Mouse (Mus musculus) erythroid progenitor cell, adult 5-6 weeks (primary cell): ENCODE results near the gene Cacna1s. TPM values are rescaled to one million over a fixed set of nuclear protein-coding genes. Genes with fewer than 3 reads are reported as not detected.

Experiments used
- ATAC-seq: replicated peaks from 2 replicates; pipeline ENCODE4 v1.8.0; 2016; ENCODE audit warnings: moderate number of reproducible peaks, mild to moderate bottlenecking, moderate TSS enrichment, inconsistent platforms; ENCODE audit not compliant: poor library complexity, low FRiP score, severe bottlenecking
- total RNA-seq, 2 experiments: library from RNA; stranded (forward) in 1 of 2; stranded (reverse) in 1 of 2; fragments of 150-400 nt in 1 of 2; fragments of 186-747, 209-891 nt in 1 of 2; gene quantifications; 2 replicates each; pipeline versions ENCODE4 v1.2.3 to v1.2.4; 2015 to 2017; ENCODE audit warnings: low replicate concordance in 2 of 2

Gene Cacna1s
- total RNA-seq, 2 experiments from 2014 or later, result not detected

DNA sequence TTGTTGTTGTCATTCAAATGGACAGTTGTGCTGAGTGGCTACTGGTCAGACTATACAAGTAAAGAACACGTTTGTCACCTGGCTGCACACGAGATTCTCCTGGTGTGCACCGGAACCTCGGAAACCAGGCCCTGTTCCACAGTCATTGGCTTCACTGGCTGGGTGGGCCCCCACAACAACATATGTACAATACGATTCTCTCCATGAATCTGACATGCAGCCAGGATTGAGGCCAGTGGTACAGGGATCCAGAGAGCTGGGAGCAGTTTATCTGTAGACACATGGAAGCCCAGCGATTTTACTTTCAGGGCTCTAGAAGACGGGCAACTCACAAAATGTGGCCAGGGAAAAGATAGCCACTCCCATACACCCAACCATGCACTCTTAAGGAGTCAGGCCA is 51.1 kb downstream of the Cacna1s start:
- no peak for ATAC-seq

DNA sequence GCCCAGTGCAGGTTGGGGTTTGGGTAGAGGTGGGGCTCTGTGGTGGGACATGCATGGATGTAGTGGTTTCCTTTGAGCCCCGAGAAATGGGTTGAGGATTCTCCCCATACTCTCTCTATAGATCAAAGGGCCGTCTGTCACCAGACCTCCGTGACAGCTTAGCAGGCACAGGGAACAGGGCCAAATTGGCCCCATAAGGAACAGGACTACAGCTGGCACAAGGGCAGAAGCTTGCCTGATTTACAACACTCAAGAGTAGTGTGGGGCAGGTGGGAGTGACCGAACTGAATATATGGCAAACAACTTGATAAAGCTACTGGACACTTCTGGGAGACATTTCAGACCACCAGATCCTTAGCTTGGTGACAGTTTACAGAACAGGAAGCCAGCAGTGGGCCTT is 52.2 kb downstream of the Cacna1s start:
- ATAC-seq, result no peak

DNA sequence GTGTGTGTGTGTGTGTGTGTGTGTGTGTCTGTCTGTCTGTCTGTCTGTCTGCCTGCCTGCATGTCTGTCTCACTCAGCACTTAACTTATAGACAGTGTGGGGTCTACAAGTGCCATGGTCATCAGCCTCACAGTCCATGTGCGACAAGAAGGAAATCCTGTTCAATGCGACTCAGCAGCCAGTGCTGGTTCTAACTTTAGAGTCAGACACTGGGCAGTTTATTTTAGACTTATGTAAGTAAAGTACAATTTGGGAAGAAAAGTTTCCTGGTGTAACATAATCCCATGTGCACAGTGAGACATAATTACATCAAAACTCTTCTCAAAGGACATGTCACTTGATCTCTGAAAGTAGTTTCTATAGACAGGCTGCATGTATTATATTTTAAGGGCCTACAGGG is 56.9 kb downstream of the Cacna1s start:
- ATAC-seq, result no peak

DNA sequence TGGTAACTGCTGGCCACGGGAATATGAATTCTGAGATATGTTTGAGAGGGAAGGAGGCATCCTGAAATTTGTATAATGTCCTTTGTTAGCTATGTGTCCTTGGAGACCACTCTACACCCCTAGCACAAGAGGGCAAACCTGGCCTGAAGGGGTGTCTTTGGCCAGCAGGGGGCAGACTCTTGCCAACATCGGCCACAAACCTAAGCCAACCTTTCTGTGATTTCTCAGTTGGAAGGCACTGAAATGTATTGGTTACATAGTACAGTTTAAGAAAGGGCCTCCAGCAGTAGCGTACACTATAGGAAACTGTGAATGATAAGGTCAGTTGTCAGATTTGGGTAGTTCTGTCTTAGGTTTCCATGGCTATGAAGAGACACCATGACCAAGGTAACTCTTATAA is 63.6 kb downstream of the Cacna1s start:
- ATAC-seq, result no peak

DNA sequence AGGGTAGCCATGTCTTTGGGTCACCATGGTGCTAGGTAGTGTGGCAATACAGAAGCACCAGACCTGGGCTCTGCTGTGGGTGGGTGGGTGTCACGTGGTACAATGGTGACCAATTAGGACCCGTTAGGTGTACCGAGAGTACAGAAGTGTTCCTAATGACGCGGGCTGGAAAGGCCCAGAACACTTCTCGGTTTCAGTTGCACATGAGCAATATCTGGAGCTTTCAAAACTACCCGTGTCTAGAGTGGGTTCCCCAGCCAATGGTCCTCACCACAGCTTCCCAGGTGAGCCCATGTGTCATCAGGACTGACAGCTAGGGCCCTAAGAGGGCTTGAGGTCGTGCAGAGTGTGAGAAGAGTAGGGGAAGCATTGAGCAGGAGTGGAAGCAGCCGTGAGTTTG is 64.5 kb downstream of the Cacna1s start:
- no peak for ATAC-seq

DNA sequence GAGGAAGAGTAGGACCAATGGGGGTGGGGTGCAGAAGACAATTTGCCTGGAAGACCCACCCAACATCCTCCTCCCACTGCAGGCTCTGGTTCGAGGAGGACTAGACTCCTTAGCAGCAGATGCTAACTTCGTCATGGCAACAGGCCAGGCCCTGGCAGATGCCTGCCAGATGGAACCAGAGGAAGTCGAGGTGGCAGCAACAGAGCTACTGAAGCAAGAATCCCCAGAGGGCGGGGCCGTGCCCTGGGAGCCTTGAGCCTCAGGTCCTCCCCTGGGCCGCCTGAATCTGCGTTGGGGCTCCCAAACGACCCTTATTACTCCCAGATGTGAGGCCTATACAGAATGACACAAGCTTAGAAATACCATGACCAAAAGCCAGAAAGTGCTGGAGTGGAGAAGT is 66.3 kb downstream of the Cacna1s start:
- ATAC-seq, result no peak

DNA sequence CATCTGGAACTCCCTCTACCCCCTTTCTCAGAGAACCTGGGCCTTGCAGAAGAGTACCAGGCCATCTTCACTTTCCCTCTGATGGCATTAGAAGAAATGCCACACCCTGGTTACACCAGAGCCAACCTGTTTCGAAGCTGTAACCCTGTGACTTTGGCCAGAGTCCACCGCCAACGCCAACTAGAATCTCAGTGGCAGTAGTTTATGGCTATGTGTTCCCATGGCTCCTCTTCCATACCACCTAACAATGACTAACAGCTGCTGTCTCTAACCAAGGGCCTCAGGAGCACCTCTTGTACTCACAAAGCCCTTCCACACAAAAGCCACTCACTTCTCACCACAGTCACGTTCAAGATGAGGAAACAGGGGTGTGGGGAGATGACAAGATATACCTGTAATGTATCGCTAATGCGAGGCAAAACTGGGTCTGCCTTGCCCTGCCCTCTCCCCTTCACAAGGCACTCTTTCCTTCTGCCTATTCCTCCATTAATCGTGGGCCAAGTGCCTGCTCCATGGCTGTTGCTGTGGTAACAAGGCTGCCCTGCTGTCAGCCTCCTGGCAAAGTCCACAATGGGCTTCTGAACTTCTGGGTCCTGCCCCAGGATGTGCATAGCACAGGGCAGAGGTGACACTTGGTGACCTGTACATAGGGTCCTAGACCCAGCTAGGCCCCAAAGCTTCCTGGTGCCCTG is 67.2 kb downstream of the Cacna1s start:
- ATAC-seq, result no peak

DNA sequence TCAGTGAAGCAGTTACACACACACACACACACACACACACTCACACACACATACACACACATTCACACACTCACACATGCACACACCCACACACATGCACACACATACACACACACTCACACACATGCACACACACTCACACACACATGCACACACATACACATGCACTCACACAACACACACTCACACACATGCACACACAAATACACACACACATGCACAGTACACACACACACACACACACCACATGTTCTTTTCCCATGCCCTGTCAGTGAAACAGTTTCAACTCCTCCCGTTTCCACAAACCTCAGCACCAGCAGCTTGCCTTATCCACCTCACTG is 67.7 kb downstream of the Cacna1s start:
- no peak for ATAC-seq

DNA sequence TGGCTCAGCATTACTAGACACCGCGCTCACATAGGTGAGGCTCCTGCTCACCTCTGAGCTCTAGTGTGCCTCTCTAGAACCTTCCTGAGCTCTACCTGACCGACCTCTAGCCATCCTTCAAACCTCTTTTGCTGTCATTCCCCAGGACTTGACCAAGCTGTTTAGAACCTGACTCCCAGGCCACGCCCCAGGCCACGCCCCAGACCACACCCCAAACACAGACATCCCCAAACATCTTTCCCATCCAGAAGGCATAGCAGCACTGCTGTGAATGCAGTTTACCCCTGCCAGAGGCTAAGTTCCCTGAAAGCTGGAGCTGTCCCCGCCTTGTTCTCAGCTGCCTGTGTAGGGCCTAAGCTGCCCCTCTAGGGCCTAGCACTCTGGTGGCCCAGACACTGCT is 68.2 kb downstream of the Cacna1s start:
- no peak for ATAC-seq

DNA sequence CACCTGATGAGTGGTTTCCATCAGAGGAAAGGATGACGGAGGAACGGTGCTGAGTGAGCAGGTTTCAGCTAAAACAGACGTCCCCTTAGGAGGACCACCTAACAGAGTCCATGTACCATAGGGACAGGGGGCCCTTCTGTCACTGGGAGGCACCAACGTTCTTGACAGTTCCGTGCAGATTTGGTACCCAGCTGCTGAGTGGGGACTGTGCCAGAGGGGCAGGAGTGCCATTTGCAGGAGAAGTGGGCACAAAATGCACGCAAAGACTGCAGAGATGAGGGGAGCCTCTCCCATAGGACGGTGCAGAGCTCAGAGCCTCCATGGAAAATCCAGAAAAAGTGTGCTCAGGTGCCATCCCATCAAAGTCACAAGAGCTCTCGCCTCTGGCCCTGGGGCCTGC is 69.5 kb downstream of the Cacna1s start:
- no peak for ATAC-seq

DNA sequence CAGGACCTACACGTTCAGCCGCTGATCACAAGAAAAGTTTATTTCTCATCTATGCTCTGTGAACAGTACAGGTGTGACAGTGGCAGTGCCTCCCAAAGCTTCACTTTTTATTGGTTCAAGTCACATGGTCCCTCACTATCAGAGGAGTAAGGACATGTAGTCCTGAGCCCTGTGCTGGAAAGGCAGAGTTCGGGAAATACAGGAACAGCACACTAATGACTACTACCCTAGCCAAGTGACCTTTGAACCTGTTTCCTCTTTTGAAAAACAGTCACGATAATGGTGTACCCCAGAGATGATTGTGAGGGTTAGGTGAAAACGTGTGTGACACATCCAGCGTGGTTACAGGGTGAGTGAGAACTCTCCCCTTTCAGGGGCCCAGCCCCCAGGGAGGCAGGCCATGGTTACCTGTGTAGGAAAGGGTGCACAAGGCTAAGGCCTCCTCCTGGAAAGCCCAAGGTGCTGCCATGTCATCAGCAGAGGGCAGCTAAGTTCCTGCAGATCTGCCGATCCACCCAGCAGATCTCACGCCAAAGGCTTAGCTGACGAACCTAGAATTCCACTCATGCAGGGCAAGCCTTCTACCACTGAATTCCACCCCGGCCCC is 73.7 kb downstream of the Cacna1s start:
- ATAC-seq, result no peak

DNA sequence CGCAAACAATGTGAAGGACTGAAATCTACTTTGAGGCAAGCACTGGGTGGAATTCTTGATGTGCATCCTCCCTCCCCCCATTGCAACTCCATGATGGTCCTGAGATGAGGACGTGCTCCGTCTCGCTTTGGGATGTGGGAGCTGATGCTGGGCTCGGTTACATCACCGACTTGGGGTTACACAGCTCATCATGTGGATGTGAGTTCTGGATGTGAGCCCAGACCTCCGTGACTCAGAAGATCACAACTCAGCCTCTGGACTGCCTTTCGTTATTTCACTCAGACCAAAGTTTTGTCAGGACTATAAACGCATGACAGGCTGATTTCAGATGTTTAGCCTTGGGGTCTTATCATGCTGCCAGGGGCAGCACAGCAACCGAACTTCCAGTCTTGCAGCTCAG is 74.3 kb downstream of the Cacna1s start:
- no peak for ATAC-seq

DNA sequence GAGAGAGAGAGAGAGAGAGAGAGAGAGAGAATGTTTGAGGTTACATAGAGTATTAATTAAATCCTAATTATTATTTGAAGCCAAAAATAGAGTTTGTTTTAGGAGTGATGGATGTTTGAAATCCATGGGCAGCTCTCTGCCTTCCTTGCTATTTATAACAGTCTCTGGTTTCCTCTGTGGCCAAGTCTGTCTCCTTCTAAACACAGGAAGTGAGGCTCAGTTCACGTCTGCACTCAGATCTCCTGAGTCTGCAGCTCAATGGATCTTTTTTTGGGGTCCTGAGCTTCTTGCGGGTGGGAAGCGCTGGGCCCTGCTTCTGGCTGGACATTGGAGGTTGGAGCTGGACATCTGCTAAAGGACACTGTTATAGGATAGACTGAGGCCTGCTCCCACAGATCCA is 75.3 kb downstream of the Cacna1s start:
- ATAC-seq, result no peak

DNA sequence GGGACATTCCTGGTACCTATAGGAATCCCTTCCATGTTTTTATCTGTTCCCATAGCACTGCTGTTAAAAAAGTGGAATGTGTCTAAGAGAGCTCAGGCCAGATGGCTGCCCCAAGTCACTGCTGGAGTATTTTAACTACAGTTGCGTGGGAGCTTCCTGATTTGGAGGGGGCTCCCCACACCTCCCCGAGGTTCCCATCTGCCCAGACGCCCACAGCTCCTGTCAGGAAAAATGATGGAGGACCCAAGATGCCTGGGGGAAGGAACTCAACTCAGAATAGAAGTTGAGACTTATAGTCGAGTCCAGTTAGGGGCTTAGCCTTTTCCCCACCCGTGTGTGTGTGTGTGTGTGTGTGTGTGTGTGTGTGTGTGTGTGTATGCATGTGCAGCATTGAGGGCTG is 75.9 kb downstream of the Cacna1s start:
- no peak for ATAC-seq

DNA sequence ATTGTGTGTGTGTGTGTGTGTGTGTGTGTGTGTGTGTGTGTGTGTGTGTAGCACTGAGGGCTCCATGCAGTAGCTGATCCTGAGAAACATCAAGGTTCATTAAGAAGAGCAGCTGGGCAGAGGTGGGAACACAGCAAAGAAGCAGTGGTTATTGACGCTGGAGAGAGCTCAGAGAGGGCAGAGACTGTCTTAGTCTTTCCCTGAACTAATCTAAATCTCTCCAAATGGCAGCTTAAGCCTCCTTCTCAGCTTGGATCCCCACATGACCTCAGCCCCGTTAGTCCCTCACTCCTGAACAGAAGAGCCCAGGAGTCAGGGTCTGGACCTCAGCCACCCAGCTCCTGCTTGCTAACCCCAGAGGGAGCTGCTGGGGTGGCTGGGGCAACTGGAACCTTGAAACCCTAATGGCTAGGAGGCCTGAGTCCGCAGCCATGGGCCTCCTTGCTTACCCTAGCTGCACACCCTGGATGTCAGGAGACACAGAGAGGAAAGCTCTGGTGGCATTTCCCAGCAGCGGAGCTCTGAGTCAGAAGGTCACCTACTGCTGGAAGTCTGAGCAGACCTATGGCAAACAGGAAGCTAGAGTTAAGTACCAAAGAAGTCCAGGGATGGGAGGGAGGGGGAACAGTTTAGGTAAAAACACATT is 76.5 kb downstream of the Cacna1s start:
- no peak for ATAC-seq

DNA sequence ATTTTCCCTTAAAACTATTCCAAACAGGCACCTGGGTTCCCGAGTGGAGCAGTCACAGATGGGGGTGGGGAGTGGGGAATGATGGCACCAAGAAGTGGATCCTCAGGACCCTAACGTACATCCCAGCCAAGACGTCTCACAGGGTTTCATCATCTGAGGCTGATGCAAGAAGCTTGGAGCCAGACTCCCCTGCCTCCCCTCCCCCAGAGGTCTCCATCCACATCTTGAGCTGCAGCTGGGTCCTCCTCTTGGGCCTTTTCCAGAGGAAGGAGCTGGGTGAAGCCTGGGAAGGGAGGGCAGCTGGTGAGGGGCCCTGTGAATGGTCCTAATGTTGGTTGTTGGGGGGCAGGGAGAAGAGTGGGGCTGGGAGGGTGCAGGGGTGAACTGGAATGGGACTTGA is 77.6 kb downstream of the Cacna1s start:
- no peak for ATAC-seq

DNA sequence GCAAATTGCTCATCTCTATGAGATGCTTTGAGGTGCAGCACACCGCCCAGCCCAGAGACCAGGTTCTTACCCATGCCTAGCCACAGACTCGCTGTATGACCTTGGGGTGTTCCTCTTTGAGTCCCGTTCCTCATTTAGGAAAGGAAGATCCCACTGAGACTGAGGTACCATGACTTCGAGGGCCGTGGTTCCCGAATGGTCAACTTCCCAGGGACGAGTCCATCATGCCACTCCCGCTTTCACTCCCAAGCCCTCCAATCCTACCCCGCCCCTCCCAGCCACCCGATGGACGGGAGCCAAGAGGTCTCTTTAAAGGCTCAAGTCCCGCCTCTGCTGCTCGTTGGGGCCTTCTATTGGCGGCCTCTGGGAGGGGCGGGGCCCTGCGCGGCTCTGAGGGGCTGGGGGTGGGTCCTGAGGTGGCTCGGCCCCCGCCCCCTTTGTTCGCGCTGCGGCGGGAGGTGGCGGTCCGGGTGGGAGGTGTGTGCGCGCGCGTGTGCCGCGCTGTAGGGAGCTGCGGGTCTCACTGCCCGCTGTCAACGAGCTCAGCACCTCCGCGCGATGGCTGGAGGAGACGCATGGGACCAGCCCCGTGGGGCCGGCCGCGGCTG is 78.5 kb downstream of the Cacna1s start, which contains the start of gene Kif21b:
Gene Kif21b (plus strand): TSS at position 439 of the 608 bp plus-strand sequence.
- ATAC-seq, result no peak

DNA sequence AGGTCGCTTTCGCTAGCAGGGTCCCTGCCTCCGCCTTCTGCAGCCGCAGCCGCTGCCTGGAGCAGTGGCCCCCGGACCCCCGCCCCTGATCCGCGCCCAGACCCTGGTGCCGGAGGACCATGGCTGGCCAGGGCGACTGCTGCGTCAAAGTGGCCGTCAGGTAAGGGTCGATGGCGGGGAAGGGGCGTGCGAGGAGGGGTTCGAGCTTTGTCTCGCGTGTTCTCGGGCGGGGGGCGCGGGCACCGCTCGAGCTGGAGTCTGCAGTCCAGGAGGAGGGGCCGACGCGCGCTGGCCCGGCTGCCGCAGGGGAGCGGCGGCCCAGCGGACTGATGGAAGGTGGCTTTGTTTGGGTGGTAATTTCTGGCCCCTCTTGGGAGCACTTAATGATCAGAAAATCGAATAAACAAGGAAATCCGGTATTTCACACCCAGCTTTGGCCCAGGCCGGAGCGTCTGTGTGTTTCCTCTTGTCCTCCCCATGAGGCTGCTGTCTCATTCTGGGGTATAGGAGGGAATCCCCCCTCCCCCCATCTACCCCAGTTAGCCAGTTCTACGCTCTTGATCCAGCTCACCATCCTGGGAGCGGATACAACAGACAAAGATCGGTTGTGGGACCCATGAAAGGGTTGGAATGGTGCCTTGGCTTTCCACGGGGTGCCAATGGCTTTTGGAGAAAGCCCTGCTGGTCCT is 79.2 kb downstream of the Cacna1s start:
- ATAC-seq, result no peak

DNA sequence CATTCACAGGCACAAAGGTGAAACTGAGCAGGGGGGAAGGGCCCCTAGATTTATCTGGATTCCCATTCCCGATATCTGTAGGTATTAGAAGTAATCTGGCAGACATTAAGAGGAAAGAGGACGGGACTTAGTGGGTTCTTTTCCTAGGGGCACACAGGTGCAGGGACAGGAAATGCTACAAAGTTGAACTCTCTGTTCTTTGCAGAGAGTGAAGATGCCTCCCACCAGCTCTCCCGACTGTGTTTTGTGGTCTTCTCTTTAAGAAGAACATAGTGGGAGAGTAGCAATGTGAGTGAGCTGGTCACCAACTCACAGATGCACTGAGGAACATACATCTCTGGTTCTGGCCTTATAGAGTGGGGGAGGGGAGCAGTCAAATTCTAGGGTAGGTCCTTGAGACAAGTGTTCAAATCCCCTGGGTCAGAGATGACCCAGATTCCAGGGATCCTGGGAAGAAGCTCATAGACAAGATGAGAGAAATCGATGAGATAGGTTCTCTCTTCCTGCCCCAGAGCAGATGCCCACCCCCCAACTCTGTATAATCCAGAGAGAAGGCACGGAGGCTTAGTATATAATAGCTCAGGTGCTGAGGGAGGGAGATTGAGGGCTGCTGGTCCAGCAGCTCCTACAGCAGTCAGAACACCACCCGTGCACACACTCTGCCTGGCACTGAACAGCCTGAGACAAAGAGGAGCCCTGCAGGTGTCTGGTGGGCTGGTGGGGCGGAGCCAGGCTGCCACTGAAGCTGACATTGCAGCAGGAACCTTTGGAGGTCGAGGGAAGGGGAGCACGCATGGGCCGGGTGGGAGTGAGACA is 80.0 kb downstream of the Cacna1s start:
- ATAC-seq, result no peak
